Mouse (Mus musculus) kidney, adult 2 months (tissue): ENCODE data around the gene 5730409E04Rik. TPM values are rescaled to one million over a fixed set of nuclear protein-coding genes. Genes with fewer than 3 reads are reported as not detected.

ENCODE experiments used
- DNase-seq: peaks from one replicate; pipeline ENCODE4 v3.0.0; 2021
- H3K27ac ChIP-seq: fragments of 200-500 bp; 2 replicates; pipeline ENCODE4 v1.5.1; 2012; ENCODE audit warnings: low read depth, low read length, control low read depth, inconsistent platforms; ENCODE audit not compliant: insufficient read depth
- H3K27me3 ChIP-seq: fragments of 200-500 bp; replicated peaks from 2 replicates; pipeline ENCODE4 v1.6.1; 2012; ENCODE audit warnings: mild to moderate bottlenecking, moderate library complexity, low read length, inconsistent platforms; ENCODE audit not compliant: control insufficient read depth, insufficient read depth
- H3K36me3 ChIP-seq: fragments of 200-500 bp; 2 replicates; pipeline ENCODE4 v1.6.1; 2012; ENCODE audit warnings: mild to moderate bottlenecking, moderate library complexity, low read length, inconsistent platforms; ENCODE audit not compliant: control insufficient read depth, insufficient read depth
- H3K4me1 ChIP-seq: fragments of 200-500 bp; 2 replicates; pipeline ENCODE4 v1.6.1; 2011; ENCODE audit warnings: low read length; ENCODE audit not compliant: control insufficient read depth, insufficient read depth
- H3K4me3 ChIP-seq: fragments of 200-500 bp; 2 replicates; pipeline ENCODE4 v1.5.1; 2011; ENCODE audit warnings: mild to moderate bottlenecking, low read depth, low read length, control low read depth; ENCODE audit not compliant: insufficient read depth
- CTCF ChIP-seq: fragments of 200-500 bp; conservative IDR thresholded peaks from 2 replicates; pipeline ENCODE4 v1.5.1; 2011; ENCODE audit warnings: low read depth, mild to moderate bottlenecking, control low read depth, low read length, moderate library complexity, mixed read lengths; ENCODE audit not compliant: insufficient read depth, insufficient read length
- POLR2A ChIP-seq: fragments of 200-500 bp; IDR thresholded peaks from one replicate; pipeline ENCODE4 v1.6.1; 2011; ENCODE audit warnings: low read depth, low read length, control low read depth
- WGBS: fragments of 180-500 bp; shearing (Covaris S2); methylation state at CpG from one replicate; pipeline ENCODE4 v1.1.7; 2018; 5-methylcytosine and 5-hydroxymethylcytosine counted together
- polyA plus RNA-seq: library from polyadenylated mRNA; depleted of rRNA; stranded (reverse); fragments of >200 nt; gene quantifications from 2 replicates; pipeline ENCODE4 v1.2.3, GENCODE M21; 2012; rRNA removed

Gene 5730409E04Rik
- polyA plus RNA-seq, 1 experiment, result 7.5 TPM

- TF ChIP-seq CTCF (no peak), POLR2A (no peak)
- Histone ChIP-seq H3K27me3 (no peaks in the 10 kb centered on the region), H3K36me3 (no peaks in the 10 kb centered on the region), H3K27ac (no peak overlapping the region), H3K4me3 (no peak overlapping the region), H3K4me1 (no peaks in the 10 kb centered on the region)
- DNase-seq, result no peak
- WGBS, result 74% methylated on average over 5 of the region's 5 CpGs
Measured at GRCm38 (mm10) chr4:126653148-126653547, 43.5 kb downstream of the 5730409E04Rik start.

DNA sequence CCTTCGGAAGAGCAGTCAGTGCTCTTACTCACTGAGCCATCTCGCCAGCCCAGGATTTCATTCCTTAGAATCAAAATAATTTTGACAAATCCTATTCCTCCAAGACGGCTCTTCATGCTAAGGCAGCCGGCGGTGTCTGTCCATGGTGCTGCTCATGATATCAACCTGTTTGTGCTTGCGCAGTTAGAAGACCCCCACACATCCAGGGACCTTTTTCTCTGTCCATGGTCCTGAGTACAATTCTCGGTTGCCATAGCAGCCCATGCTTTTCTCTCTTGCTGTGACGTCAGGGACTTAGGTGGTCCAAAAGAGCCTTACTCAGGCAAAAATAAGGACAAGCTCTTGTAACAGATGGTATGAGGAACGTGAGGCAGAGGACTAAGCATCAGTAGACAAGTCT lies 45.7 kb downstream of the 5730409E04Rik start:
- 9% methylated on average over 9 of the region's 9 CpGs for WGBS
- H3K4me1 ChIP-seq, result no peaks in the 10 kb centered on the region
- H3K36me3 ChIP-seq, result no peaks in the 10 kb centered on the region
- TF ChIP-seq CTCF (no peak), POLR2A (no peak)
- H3K4me3 ChIP-seq, result no peak overlapping the region
- no peaks in the 10 kb centered on the region for H3K27me3 ChIP-seq
- DNase-seq, result no peak
- no peak overlapping the region for H3K27ac ChIP-seq

DNA sequence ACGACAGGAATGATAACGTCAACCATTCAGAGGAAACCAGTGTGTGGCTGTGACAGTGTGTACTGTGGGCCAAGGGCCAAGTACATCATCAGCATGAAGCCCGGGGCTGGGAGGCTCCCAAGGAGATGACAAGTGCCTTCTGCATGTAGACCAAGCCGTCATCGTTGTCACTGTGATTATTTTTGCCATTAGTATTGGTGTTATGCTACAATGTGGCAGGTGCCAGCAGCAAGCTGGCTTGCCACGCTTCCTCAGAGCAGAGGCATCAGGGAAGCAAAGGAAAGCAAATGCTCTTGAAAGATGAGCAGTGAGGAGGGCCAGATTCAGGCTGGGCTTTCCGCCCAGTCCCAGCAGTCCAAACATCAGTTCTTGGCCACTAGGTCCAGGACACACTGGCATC lies 51.6 kb downstream of the 5730409E04Rik start:
- TF ChIP-seq CTCF (no peak), POLR2A (no peak)
- WGBS, result 74% methylated on average over 7 of the region's 7 CpGs

More for the DNA sequence above, 51.6 kb downstream of the 5730409E04Rik start:
- no peak overlapping the region for H3K27ac ChIP-seq
- no peaks in the 10 kb centered on the region for H3K4me1 ChIP-seq
- no peak for DNase-seq
- no peak overlapping the region for H3K4me3 ChIP-seq
- H3K36me3 ChIP-seq, result no peaks in the 10 kb centered on the region
- H3K27me3 ChIP-seq, result no peaks in the 10 kb centered on the region

Other genes with a start within 250 kb of the 5730409E04Rik start
- gene Ago3, start 180.3 kb upstream of the 5730409E04Rik start, polyA plus RNA-seq, result 7.9 and 13.6 TPM in 2 replicates
- gene Ago1, start 141.2 kb upstream of the 5730409E04Rik start, polyA plus RNA-seq, result 18.0 and 21.4 TPM in 2 replicates
- 0.95 and 1.1 TPM in 2 replicates for gene Ago4, start 76.3 kb upstream of the 5730409E04Rik start, polyA plus RNA-seq
- 0.11 and 0.14 TPM in 2 replicates for gene Clspn, start 52.9 kb upstream of the 5730409E04Rik start, polyA plus RNA-seq
- 180 and 189 TPM in 2 replicates for gene Psmb2, start 67.8 kb downstream of the 5730409E04Rik start, polyA plus RNA-seq
- not detected in 2 replicates for gene Tfap2e, start 126.4 kb downstream of the 5730409E04Rik start, polyA plus RNA-seq
- gene Ncdn, start 143.6 kb downstream of the 5730409E04Rik start, polyA plus RNA-seq, result 26.0 and 27.7 TPM in 2 replicates
- gene AU040320, start 143.7 kb downstream of the 5730409E04Rik start, polyA plus RNA-seq, result 55.4 and 56.6 TPM in 2 replicates